Mouse (Mus musculus) G1E (cell line): ENCODE data around the gene BC107364. TPM values are rescaled to one million over a fixed set of nuclear protein-coding genes. Genes with fewer than 3 reads are reported as not detected.
"Not testable (repeated sequence)": the region's sequence is repeated elsewhere in the genome, so short reads cannot be mapped to it uniquely, and the experiment has no call there.

ENCODE experiments used
- ATAC-seq: 2 replicates; pipeline ENCODE4 v1.8.0; 2016; ENCODE audit warnings: mild to moderate bottlenecking; ENCODE audit not compliant: insufficient number of reproducible peaks, poor library complexity, low FRiP score, severe bottlenecking; ENCODE audit errors: extremely low read depth
- DNase-seq: peaks from one replicate; pipeline ENCODE4 v3.0.0; 2012; ENCODE audit warnings: low spot score
- H3K27me3 ChIP-seq: 2 replicates; pipeline ENCODE4 v1.6.1; 2012; ENCODE audit warnings: mild to moderate bottlenecking, low read length, inconsistent platforms; ENCODE audit not compliant: insufficient read depth
- H3K36me3 ChIP-seq: replicated peaks from 2 replicates; pipeline ENCODE3; 2012; ENCODE audit warnings: mild to moderate bottlenecking, inconsistent platforms
- H3K4me1 ChIP-seq: 2 replicates; pipeline ENCODE4 v1.6.1; 2012; ENCODE audit warnings: low read depth, low read length, inconsistent platforms, mixed read lengths; ENCODE audit not compliant: insufficient read depth
- H3K4me3 ChIP-seq: 2 replicates; pipeline ENCODE4 v1.5.1; 2012; ENCODE audit warnings: low read depth, mild to moderate bottlenecking, inconsistent platforms, low read length, moderate library complexity, mixed read lengths
- H3K9me3 ChIP-seq: replicated peaks from 2 replicates; pipeline ENCODE4 v1.6.1; 2012; ENCODE audit warnings: inconsistent platforms
- CTCF ChIP-seq: IDR thresholded peaks from 2 replicates; pipeline ENCODE4 v1.5.1; 2012; ENCODE audit warnings: low read depth, low read length, inconsistent platforms, mixed read lengths
- GATA1 ChIP-seq: IDR thresholded peaks from 2 replicates; pipeline ENCODE4 v1.6.1; 2012; ENCODE audit warnings: borderline replicate concordance, low read length, inconsistent platforms, mixed read lengths
- GATA2 ChIP-seq: IDR thresholded peaks from 2 replicates; pipeline ENCODE4 v1.6.1; 2012; ENCODE audit warnings: low read depth, low read length, inconsistent platforms, borderline replicate concordance
- POLR2AphosphoS5 ChIP-seq: IDR thresholded peaks from 2 replicates; pipeline ENCODE4 v1.6.1; 2012; ENCODE audit warnings: low read depth, low read length, inconsistent platforms; ENCODE audit not compliant: insufficient replicate concordance
- TAL1 ChIP-seq: conservative IDR thresholded peaks from 2 replicates; pipeline ENCODE4 v1.6.1; 2012; ENCODE audit warnings: low read depth, low read length, inconsistent platforms, mixed read lengths
- polyA plus RNA-seq: library from polyadenylated mRNA; stranded (reverse); fragments of >175 nt; gene quantifications from 2 replicates; pipeline ENCODE4 v1.2.3, GENCODE M21; 2012
- total RNA-seq, 2 experiments: library from RNA; stranded (forward) in 1 of 2; stranded (reverse) in 1 of 2; fragments of 200-1000 nt in 1 of 2; fragments of >200 nt in 1 of 2; fragmentation: Nextera tagmentation in 1 of 2; gene quantifications; 2 replicates each; pipeline ENCODE4 v1.2.3; 2014 to 2017

BC107364 gene
- total and polyA plus RNA-seq, 3 experiments = 0.27 TPM; not detected in 2

GRCm38 (mm10) chr3:96401832-96402501, 50.1 kb downstream of the BC107364 start:
- H3K4me1 ChIP-seq = peaks cover 13% of the 10 kb centered on the region
- DNase-seq (no peak), ATAC-seq (no peak)
- TF ChIP-seq CTCF = no peak
- TF ChIP-seq POLR2AphosphoS5 = no peak
- TF ChIP-seq GATA1 = no peak
- no peak for TF ChIP-seq TAL1
- no peak for TF ChIP-seq GATA2
- peaks cover 26% of the 10 kb centered on the region for H3K27me3 ChIP-seq
- no peaks in the 10 kb centered on the region for H3K9me3 ChIP-seq
- H3K4me3 ChIP-seq = peak overlapping the region; percentile 66
- no peaks in the 10 kb centered on the region for H3K36me3 ChIP-seq

DNA sequence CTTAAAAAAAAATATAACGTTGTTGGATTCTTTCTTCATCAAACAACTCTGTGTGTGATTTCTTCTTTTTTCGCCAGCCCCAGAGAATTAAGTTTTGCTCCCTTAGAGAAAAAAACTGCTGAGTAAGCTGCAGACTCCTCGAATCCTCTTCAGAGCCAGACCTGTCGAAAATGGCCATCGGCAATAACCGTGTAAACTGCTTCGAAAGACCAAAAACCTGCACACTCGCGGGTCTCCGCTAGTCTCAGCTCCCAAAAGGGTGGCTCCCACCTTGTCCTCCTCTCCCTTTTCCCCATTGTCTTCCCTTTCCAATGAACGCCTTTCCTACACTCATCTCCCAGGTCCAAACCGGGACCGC, 50.7 kb downstream of the BC107364 start:
- peaks cover 26% of the 10 kb centered on the region for H3K27me3 ChIP-seq
- no peak for ATAC-seq
- peaks cover 13% of the 10 kb centered on the region for H3K4me1 ChIP-seq
- TF ChIP-seq GATA1 (no peak), CTCF (no peak), GATA2 (no peak), TAL1 (no peak), POLR2AphosphoS5 (no peak)
- no peaks in the 10 kb centered on the region for H3K36me3 ChIP-seq
- DNase-seq = no peak
- no peaks in the 10 kb centered on the region for H3K9me3 ChIP-seq
- peak overlapping the region; percentile 66; the same call in 1 of the 2 replicates for H3K4me3 ChIP-seq

DNA sequence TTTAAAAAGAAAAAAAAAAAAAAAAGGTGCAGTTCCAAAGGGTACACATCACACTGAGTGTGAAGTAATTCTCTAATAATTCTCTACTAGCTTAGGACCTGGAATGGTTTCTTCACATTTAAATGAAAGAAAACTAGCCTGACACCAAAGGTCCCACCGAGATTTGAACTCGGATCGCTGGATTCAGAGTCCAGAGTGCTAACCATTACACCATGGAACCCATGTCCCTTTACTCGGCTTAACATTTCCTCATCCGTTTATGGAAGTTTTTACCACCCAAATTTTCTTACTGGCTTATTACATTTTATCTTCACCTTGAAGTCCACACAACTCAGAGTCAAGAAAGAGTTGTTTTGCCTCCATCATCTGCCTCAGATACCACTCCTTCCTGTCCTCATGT, 53.2 kb downstream of the BC107364 start:
- H3K4me3 ChIP-seq = no peak overlapping the region
- TF ChIP-seq GATA1 = no peak
- no peak for TF ChIP-seq POLR2AphosphoS5
- no peak for TF ChIP-seq TAL1
- no peak for TF ChIP-seq GATA2
- no peak for TF ChIP-seq CTCF
- H3K36me3 ChIP-seq = no peaks in the 10 kb centered on the region
- no peak for ATAC-seq
- H3K27me3 ChIP-seq = peaks cover 15% of the 10 kb centered on the region
- H3K9me3 ChIP-seq = no peaks in the 10 kb centered on the region
- H3K4me1 ChIP-seq = peaks cover 13% of the 10 kb centered on the region
- no peak for DNase-seq

DNA sequence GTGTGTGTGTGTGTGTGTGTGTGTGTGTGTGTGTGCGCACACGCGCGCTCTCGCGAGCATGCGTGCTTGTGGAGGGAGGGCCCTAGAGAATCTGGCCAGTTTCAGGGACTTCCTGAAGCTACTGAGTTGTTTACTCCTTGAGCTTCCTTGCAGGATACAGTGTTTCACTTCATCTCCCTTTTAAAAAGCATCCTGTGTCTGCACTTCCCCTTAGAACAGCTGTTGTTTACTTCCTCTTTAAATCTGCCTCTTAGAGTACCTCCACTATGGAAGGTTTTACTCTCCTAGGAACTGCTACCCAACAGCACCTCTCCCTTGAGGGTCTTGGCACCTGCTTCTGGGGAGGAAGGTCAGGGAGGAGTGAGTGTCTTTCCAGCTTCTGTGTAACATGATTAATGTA, 55.2 kb downstream of the BC107364 start:
- H3K27me3 ChIP-seq = peaks cover 10% of the 10 kb centered on the region
- H3K9me3 ChIP-seq = no peaks in the 10 kb centered on the region
- no peaks in the 10 kb centered on the region for H3K36me3 ChIP-seq
- no peak for ATAC-seq
- TF ChIP-seq POLR2AphosphoS5 (no peak), TAL1 (no peak), CTCF (no peak), GATA2 (no peak)
- DNase-seq = no peak
- peaks cover 5% of the 10 kb centered on the region for H3K4me1 ChIP-seq
- no peak overlapping the region for H3K4me3 ChIP-seq

- not testable (repeated sequence) for DNase-seq, H3K4me3 ChIP-seq, H3K36me3 ChIP-seq, ATAC-seq, H3K27me3 ChIP-seq, H3K4me1 ChIP-seq, H3K9me3 ChIP-seq
Measured at GRCm38 (mm10) chr3:96387202-96387601, 64.9 kb downstream of the BC107364 start.

Other genes with a start within 250 kb of the BC107364 start
Only the 20 nearest of the 24 such genes appear.
- gene Hist2h2be, start 231.2 kb downstream of the BC107364 start, total RNA-seq (2014; fragmentation: Nextera tagmentation) = 2.7 and 4.9 TPM in 2 replicates
- 2.5 TPM in 2 replicates for gene Hist2h2be, start 231.2 kb downstream of the BC107364 start, total RNA-seq (2017)
- gene Hist2h2be, start 231.2 kb downstream of the BC107364 start, polyA plus RNA-seq = 0.24 and 0.33 TPM in 2 replicates
- gene Hist2h3c2, start 213.2 kb downstream of the BC107364 start, total RNA-seq (2014; fragmentation: Nextera tagmentation) = 847 and 1,420 TPM in 2 replicates
- 558 and 938 TPM in 2 replicates for gene Hist2h3c2, start 213.2 kb downstream of the BC107364 start, total RNA-seq (2017)
- gene Hist2h3c2, start 213.2 kb downstream of the BC107364 start, polyA plus RNA-seq = 27.5 and 91.2 TPM in 2 replicates
- 830 and 1,341 TPM in 2 replicates for gene Hist2h2aa2, start 212.0 kb downstream of the BC107364 start, total RNA-seq (2014; fragmentation: Nextera tagmentation)
- 2,156 and 4,637 TPM in 2 replicates for gene Hist2h2aa2, start 212.0 kb downstream of the BC107364 start, total RNA-seq (2017)
- gene Hist2h2aa2, start 212.0 kb downstream of the BC107364 start, polyA plus RNA-seq = 39.6 and 169 TPM in 2 replicates
- 124 and 563 TPM in 2 replicates for gene Hist2h2aa1, start 206.8 kb downstream of the BC107364 start, total RNA-seq (2014; fragmentation: Nextera tagmentation)
- 3,915 and 5,191 TPM in 2 replicates for gene Hist2h2aa1, start 206.8 kb downstream of the BC107364 start, total RNA-seq (2017)
- gene Hist2h2aa1, start 206.8 kb downstream of the BC107364 start, polyA plus RNA-seq = 0.79 and 7.3 TPM in 2 replicates
- gene Hist2h3c1, start 205.6 kb downstream of the BC107364 start, total RNA-seq (2014; fragmentation: Nextera tagmentation) = 21.7 and 42.6 TPM in 2 replicates
- 9.1 and 9.9 TPM in 2 replicates for gene Hist2h3c1, start 205.6 kb downstream of the BC107364 start, total RNA-seq (2017)
- not detected in 2 replicates for gene Hist2h3c1, start 205.6 kb downstream of the BC107364 start, polyA plus RNA-seq
- gene Hist2h4, start 189.0 kb downstream of the BC107364 start, total RNA-seq (2014; fragmentation: Nextera tagmentation) = 490 and 543 TPM in 2 replicates
- 66.6 and 93.8 TPM in 2 replicates for gene Hist2h4, start 189.0 kb downstream of the BC107364 start, total RNA-seq (2017)
- gene Hist2h4, start 189.0 kb downstream of the BC107364 start, polyA plus RNA-seq = 1.8 and 9.3 TPM in 2 replicates
- 2,573 and 2,582 TPM in 2 replicates for gene Hist2h3b, start 183.7 kb downstream of the BC107364 start, total RNA-seq (2014; fragmentation: Nextera tagmentation)
- gene Hist2h3b, start 183.7 kb downstream of the BC107364 start, total RNA-seq (2017) = 465 and 1,341 TPM in 2 replicates
- gene Hist2h3b, start 183.7 kb downstream of the BC107364 start, polyA plus RNA-seq = 16.2 and 95.7 TPM in 2 replicates
- 2,071 and 2,480 TPM in 2 replicates for gene Hist2h2bb, start 182.6 kb downstream of the BC107364 start, total RNA-seq (2014; fragmentation: Nextera tagmentation)
- gene Hist2h2bb, start 182.6 kb downstream of the BC107364 start, total RNA-seq (2017) = 8,098 and 8,372 TPM in 2 replicates
- gene Hist2h2bb, start 182.6 kb downstream of the BC107364 start, polyA plus RNA-seq = 0.29 and 0.75 TPM in 2 replicates
- 0.53 TPM in 1 of 2 replicates, not detected in the other for gene Fcgr1, start 158.3 kb downstream of the BC107364 start, total RNA-seq (2014; fragmentation: Nextera tagmentation)
- gene Fcgr1, start 158.3 kb downstream of the BC107364 start, total RNA-seq (2017) = 0.12 and 0.16 TPM in 2 replicates
- gene Fcgr1, start 158.3 kb downstream of the BC107364 start, polyA plus RNA-seq = not detected in 2 replicates
- gene Hfe2, start 72.9 kb upstream of the BC107364 start, total RNA-seq (2014; fragmentation: Nextera tagmentation) = not detected in 2 replicates
- not detected in 2 replicates for gene Hfe2, start 72.9 kb upstream of the BC107364 start, total RNA-seq (2017)
- gene Hfe2, start 72.9 kb upstream of the BC107364 start, polyA plus RNA-seq = not detected in 2 replicates
- gene Txnip, start 105.7 kb upstream of the BC107364 start, total RNA-seq (2014; fragmentation: Nextera tagmentation) = 1,322 and 1,463 TPM in 2 replicates
- gene Txnip, start 105.7 kb upstream of the BC107364 start, total RNA-seq (2017) = 307 and 332 TPM in 2 replicates
- 16.1 and 19.5 TPM in 2 replicates for gene Txnip, start 105.7 kb upstream of the BC107364 start, polyA plus RNA-seq
- gene Gm16253, start 124.7 kb upstream of the BC107364 start, total RNA-seq (2014; fragmentation: Nextera tagmentation) = not detected in 2 replicates
- not detected in 2 replicates for gene Gm16253, start 124.7 kb upstream of the BC107364 start, total RNA-seq (2017)
- gene Gm16253, start 124.7 kb upstream of the BC107364 start, polyA plus RNA-seq = not detected in 2 replicates
- 40.0 and 45.7 TPM in 2 replicates for gene Polr3gl, start 141.9 kb upstream of the BC107364 start, total RNA-seq (2014; fragmentation: Nextera tagmentation)
- gene Polr3gl, start 141.9 kb upstream of the BC107364 start, total RNA-seq (2017) = 35.4 and 40.7 TPM in 2 replicates
- gene Polr3gl, start 141.9 kb upstream of the BC107364 start, polyA plus RNA-seq = 12.0 and 12.5 TPM in 2 replicates
- not detected in 2 replicates for gene Ankrd34a, start 144.3 kb upstream of the BC107364 start, total RNA-seq (2014; fragmentation: Nextera tagmentation)
- gene Ankrd34a, start 144.3 kb upstream of the BC107364 start, total RNA-seq (2017) = 0.05 TPM in 1 of 2 replicates, not detected in the other
- 0.03 and 0.04 TPM in 2 replicates for gene Ankrd34a, start 144.3 kb upstream of the BC107364 start, polyA plus RNA-seq
- gene Lix1l, start 148.8 kb upstream of the BC107364 start, total RNA-seq (2014; fragmentation: Nextera tagmentation) = 1.9 and 2.4 TPM in 2 replicates
- gene Lix1l, start 148.8 kb upstream of the BC107364 start, total RNA-seq (2017) = 3.6 TPM in 2 replicates
- gene Lix1l, start 148.8 kb upstream of the BC107364 start, polyA plus RNA-seq = 0.41 and 0.49 TPM in 2 replicates
- 47.6 and 56.5 TPM in 2 replicates for gene Rbm8a, start 177.6 kb upstream of the BC107364 start, total RNA-seq (2014; fragmentation: Nextera tagmentation)
- 40.1 and 47.4 TPM in 2 replicates for gene Rbm8a, start 177.6 kb upstream of the BC107364 start, total RNA-seq (2017)
- 59.2 and 115 TPM in 2 replicates for gene Rbm8a, start 177.6 kb upstream of the BC107364 start, polyA plus RNA-seq
- gene Pex11b, start 183.1 kb upstream of the BC107364 start, total RNA-seq (2014; fragmentation: Nextera tagmentation) = 49.1 and 63.0 TPM in 2 replicates
- 23.8 and 32.2 TPM in 2 replicates for gene Pex11b, start 183.1 kb upstream of the BC107364 start, total RNA-seq (2017)
- 4.2 and 4.3 TPM in 2 replicates for gene Pex11b, start 183.1 kb upstream of the BC107364 start, polyA plus RNA-seq
- 0.34 and 1.7 TPM in 2 replicates for gene Gm42957, start 183.2 kb upstream of the BC107364 start, total RNA-seq (2014; fragmentation: Nextera tagmentation)
- 0.11 and 0.17 TPM in 2 replicates for gene Gm42957, start 183.2 kb upstream of the BC107364 start, total RNA-seq (2017)
- 0.06 and 0.09 TPM in 2 replicates for gene Gm42957, start 183.2 kb upstream of the BC107364 start, polyA plus RNA-seq
- 2.2 and 8.3 TPM in 2 replicates for gene Itga10, start 193.3 kb upstream of the BC107364 start, total RNA-seq (2014; fragmentation: Nextera tagmentation)
- 0.29 and 0.33 TPM in 2 replicates for gene Itga10, start 193.3 kb upstream of the BC107364 start, total RNA-seq (2017)
- 0.10 and 0.20 TPM in 2 replicates for gene Itga10, start 193.3 kb upstream of the BC107364 start, polyA plus RNA-seq
- gene Ankrd35, start 217.8 kb upstream of the BC107364 start, total RNA-seq (2014; fragmentation: Nextera tagmentation) = not detected in 2 replicates
- gene Ankrd35, start 217.8 kb upstream of the BC107364 start, total RNA-seq (2017) = 0.06 TPM in 1 of 2 replicates, not detected in the other
- gene Ankrd35, start 217.8 kb upstream of the BC107364 start, polyA plus RNA-seq = not detected in 2 replicates